Mouse (Mus musculus): ENCODE results near the gene Map3k14.

Map3k14 gene

GRCm38 (mm10) chr11:103271979-103272378 lies 4.7 kb upstream of the Map3k14 start:
- DNase-seq (ENCODE audit: low read depth, low spot score): no peak

GRCm38 (mm10) chr11:103269426-103269825 lies 2.2 kb upstream of the Map3k14 start:
- no peak for DNase-seq (ENCODE audit: low read depth, low spot score)

GRCm38 (mm10) chr11:103268905-103269304 lies 1.6 kb upstream of the Map3k14 start:
- no peak for DNase-seq (ENCODE audit: low read depth, low spot score)

GRCm38 (mm10) chr11:103268350-103268749 lies 1.1 kb upstream of the Map3k14 start:
- DNase-seq (ENCODE audit: low read depth, low spot score): no peak

GRCm38 (mm10) chr11:103266729-103267345 lies 435 bp downstream of the Map3k14 start:
- DNase-seq (ENCODE audit: low read depth, low spot score): peak; percentile 8

- DNase-seq (ENCODE audit: low read depth, low spot score): peak; percentile 14
These were observed 1.4 kb downstream of the Map3k14 start for GRCm38 (mm10) chr11:103265856-103266255.

- DNase-seq (ENCODE audit: low read depth, low spot score): no peak
These were observed 2.1 kb downstream of the Map3k14 start for GRCm38 (mm10) chr11:103265211-103265610.

GRCm38 (mm10) chr11:103264427-103265005 lies 2.8 kb downstream of the Map3k14 start:
- no peak for DNase-seq (ENCODE audit: low read depth, low spot score)

- no peak for DNase-seq (ENCODE audit: low read depth, low spot score)
These were observed 3.7 kb downstream of the Map3k14 start for GRCm38 (mm10) chr11:103263551-103263950.

GRCm38 (mm10) chr11:103262412-103263267 lies 4.6 kb downstream of the Map3k14 start:
- DNase-seq (ENCODE audit: low read depth, low spot score): no peak

GRCm38 (mm10) chr11:103261671-103262411 lies 5.4 kb downstream of the Map3k14 start:
- no peak for DNase-seq (ENCODE audit: low read depth, low spot score)

GRCm38 (mm10) chr11:103260515-103261192 lies 6.6 kb downstream of the Map3k14 start:
- DNase-seq (ENCODE audit: low read depth, low spot score): no peak

- no peak for DNase-seq (ENCODE audit: low read depth, low spot score)
These were observed 7.2 kb downstream of the Map3k14 start for GRCm38 (mm10) chr11:103260034-103260433.

GRCm38 (mm10) chr11:103257938-103258481 lies 9.3 kb downstream of the Map3k14 start:
- DNase-seq (ENCODE audit: low read depth, low spot score): no peak

GRCm38 (mm10) chr11:103253605-103254004 lies 13.7 kb downstream of the Map3k14 start:
- DNase-seq (ENCODE audit: low read depth, low spot score): no peak

- DNase-seq (ENCODE audit: low read depth, low spot score): no peak
These were observed 14.9 kb downstream of the Map3k14 start for GRCm38 (mm10) chr11:103252380-103252779.

GRCm38 (mm10) chr11:103250324-103250723 lies 16.9 kb downstream of the Map3k14 start:
- no peak for DNase-seq (ENCODE audit: low read depth, low spot score)

- DNase-seq (ENCODE audit: low read depth, low spot score): no peak
These were observed 17.8 kb downstream of the Map3k14 start for GRCm38 (mm10) chr11:103249509-103249908.

GRCm38 (mm10) chr11:103248837-103249236 lies 18.4 kb downstream of the Map3k14 start:
- no peak for DNase-seq (ENCODE audit: low read depth, low spot score)

- DNase-seq (ENCODE audit: low read depth, low spot score): no peak
These were observed 19.6 kb downstream of the Map3k14 start for GRCm38 (mm10) chr11:103247504-103248177.

Data from forelimb bud, embryonic 11.5 days (tissue).